Mouse (Mus musculus) NIH3T3 (cell line): ENCODE measurements around the gene Creb3l2.

Source experiments
- DNase-seq: peaks from one replicate; pipeline ENCODE4 v3.0.0-alpha.2; 2012; ENCODE audit warnings: low read depth

Gene Creb3l2

GRCm38 (mm10) chr6:37371341-37371740, 70.6 kb downstream of the Creb3l2 start:
- DNase-seq: peak; percentile 52

DNA sequence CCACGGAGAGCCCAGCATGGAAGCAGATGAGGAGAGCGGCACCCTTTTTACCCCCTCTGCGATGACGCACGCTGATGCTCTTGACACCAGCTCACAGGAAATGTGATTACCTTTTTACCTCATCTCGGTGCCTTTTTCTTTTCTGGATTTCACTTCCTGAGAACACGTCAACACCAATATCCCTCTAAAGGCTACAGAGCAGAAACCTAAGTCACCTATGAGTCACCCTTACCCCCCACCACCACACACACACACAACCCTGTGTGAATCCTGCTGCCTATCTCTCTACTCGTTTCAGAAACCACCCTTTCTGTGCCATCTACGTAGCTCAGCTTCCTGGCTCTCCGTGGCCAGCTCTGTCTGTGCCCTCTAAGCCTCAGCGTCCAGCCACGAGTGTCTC, 71.4 kb downstream of the Creb3l2 start:
- DNase-seq: no peak

DNA sequence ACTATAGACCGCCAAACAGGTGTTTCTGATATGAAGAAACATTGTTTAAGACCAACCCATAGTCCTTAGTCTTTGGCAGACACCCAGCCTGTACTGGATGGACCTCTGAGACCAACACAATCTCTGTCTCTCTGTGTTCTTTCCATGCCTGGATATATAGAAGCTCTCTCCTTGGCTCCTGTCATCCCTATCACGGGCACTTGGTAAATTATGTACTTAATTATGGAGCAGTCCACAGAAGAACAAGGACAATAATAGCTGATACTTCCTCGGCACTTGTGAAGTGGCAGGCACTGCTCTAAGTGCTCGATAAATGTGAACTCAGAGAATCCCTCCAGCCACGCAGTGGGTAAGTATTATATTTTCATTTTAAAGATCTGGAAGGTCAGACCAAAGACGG, 72.2 kb downstream of the Creb3l2 start:
- no peak for DNase-seq

- DNase-seq: no peak
These were observed 73.7 kb downstream of the Creb3l2 start for GRCm38 (mm10) chr6:37368281-37368680.

DNA sequence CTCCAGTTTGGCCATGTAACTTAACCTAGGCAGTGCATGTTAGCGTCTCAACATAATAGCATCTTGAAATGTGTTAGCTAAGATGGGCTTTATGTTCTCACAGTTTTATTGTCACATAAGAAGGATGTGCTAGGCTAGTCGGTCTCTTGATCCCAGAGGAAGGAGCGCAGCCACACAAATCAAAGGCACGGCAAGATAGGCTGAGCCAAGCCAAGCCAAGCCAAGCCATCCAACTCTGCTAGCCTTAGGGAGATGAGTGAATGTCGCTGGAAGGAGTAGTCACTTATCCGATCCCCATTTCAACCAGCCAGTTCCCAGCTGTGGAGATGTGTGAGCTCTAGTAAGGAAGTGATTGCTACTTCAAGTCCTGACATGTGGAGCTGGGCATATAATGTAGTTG, 75.0 kb downstream of the Creb3l2 start:
- DNase-seq: no peak

DNA sequence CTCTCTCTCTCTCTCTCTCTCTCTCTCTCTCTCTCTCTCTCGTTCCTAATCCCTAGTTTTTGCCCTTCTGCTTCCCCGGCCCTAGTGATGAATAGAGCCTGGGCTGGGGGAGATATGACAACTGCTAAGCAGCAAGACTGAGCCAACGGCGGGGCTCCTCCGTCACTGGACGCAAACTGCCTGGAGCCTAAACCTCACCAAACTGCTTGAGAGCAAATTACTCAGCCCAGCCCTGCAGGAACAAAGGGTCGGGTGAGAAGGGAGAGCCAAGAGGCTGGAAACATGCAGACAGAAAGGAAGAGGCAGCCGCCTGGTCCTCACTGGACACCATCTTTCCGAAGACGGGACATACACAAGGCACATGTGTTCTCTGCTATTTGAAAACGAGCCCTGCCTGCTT, 76.8 kb downstream of the Creb3l2 start:
- no peak for DNase-seq

GRCm38 (mm10) chr6:37364361-37364760, 77.6 kb downstream of the Creb3l2 start:
- peak; percentile 39 for DNase-seq

DNA sequence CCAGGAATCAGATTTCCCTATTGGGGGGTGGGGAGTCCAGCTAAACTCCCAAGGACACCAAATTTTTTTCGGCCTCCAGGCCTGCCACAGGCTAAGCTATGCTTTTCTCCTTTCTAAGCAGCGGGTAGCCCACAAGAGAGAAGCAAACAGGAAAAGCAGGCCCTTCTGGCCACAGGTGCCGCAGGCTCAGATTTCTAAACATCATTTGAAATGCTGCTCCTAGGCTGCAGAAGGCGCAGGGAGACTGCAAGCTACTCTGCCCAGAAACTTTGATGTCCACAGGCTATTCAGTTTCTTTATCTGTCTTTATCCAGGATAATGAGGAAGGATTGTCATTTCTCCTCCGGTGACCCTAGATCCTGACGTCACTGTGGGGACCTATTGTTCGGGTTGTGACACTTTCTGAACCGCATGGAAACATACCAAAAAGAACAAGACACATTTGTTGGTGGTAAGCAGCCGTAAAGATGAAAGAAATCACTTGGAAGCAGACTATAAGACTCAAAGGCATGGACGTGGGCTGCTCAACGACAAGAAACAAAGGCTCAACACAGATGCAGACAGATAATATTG, 81.0 kb downstream of the Creb3l2 start:
- DNase-seq: no peak

DNA sequence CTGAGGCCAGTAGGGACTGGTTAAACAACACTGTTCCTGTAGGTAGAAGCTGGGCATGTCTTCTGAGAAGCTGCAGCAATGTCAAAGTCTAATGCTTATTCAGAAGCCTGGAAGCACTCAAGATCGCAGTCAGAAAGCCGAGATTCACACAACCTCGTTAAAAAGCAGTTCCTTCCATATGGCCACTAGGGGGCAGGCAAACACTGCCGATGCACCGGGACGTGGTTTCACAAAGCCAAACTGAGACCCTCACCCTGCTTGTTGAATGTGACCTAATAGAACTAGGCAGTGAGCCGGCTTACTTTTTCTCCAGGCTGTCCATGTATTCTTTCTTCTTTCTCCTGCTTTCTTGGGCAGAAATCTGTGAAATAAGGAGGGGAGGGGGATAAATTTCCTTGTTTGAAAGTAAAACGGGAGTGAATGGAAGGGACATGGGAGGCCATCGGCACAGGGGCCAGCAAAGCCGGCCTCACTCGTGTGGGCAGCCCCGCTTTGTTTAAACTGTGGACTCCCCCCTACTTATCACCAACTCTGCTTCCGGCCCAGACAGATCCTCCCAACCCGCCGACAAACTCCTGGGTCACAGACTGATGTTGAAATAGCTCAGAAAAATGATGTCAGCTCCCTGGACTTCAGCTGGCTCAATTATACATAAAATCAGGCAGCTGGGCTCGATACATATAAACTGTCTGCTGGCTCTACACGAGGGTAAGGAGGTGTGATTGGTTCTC, 87.3 kb downstream of the Creb3l2 start:
- peak; percentile 87 for DNase-seq

DNA sequence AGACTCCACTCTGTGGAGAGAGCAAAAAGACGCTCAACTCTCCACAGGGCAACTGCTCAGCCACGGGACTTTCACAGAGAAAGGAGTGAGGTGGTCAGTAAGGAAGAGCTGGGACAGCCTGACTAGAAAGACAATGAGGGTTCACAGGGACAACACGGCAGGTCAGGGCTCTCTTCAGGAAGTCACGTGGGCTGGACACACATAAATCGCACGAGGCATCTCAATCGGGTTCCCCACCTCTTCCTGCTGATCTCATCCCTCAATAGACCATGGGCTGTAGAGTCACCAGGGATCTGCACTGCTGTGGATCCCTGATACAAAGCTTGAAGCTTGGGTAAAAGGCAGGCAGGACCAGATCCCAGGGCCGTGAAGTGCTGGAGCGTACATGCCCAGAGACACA, 88.3 kb downstream of the Creb3l2 start:
- no peak for DNase-seq

GRCm38 (mm10) chr6:37351731-37352380, 90.1 kb downstream of the Creb3l2 start:
- peak; percentile 84 for DNase-seq

- DNase-seq: no peak
These were observed 91.6 kb downstream of the Creb3l2 start for GRCm38 (mm10) chr6:37350315-37350714.

DNA sequence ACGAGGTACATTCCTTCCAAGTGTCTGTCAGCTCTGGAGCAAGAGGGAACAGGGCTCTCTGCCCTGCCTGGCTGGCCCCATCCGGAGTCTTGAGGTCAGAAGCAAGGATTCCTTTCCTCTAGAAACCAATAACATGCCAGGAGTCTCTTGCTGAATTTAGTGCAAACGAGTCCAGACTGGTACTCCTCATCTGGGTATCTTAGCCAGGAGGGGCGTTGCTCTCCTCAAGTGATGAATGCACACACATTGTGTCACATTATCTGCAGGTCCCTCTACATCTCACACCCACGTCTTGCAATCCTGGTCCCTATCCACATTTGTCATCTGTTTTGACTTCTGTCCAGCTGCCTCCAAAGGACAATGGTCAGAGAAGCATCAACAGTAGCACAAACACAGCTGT, 94.3 kb downstream of the Creb3l2 start:
- DNase-seq: no peak

- DNase-seq: no peak
These were observed 103.9 kb downstream of the Creb3l2 start for GRCm38 (mm10) chr6:37338055-37338454.

DNA sequence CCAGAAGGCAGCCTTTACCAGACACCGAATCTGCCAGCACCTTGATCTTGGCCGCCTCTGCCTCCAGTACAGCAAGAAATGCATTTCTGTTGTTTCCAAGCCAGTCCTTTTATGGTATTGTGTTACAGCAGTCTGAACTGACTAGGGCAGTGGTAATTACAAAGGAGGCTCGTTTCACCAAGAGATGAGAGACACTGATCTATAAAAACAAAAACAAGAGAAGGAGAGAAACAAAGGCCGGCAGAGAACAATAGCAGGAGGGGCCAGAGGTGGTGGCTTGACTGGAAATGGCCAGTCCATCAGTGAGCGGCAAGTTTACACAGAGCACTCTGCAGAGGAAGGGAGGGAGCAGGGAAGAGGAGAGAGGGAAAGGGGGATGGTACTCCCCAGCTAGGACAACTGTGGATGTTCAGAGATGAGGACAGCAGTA, 105.1 kb downstream of the Creb3l2 start:
- DNase-seq: no peak

- DNase-seq: no peak
These were observed 105.6 kb downstream of the Creb3l2 start for GRCm38 (mm10) chr6:37336381-37336780.

- no peak for DNase-seq
These were observed 109.1 kb downstream of the Creb3l2 start for GRCm38 (mm10) chr6:37332846-37333245.

DNA sequence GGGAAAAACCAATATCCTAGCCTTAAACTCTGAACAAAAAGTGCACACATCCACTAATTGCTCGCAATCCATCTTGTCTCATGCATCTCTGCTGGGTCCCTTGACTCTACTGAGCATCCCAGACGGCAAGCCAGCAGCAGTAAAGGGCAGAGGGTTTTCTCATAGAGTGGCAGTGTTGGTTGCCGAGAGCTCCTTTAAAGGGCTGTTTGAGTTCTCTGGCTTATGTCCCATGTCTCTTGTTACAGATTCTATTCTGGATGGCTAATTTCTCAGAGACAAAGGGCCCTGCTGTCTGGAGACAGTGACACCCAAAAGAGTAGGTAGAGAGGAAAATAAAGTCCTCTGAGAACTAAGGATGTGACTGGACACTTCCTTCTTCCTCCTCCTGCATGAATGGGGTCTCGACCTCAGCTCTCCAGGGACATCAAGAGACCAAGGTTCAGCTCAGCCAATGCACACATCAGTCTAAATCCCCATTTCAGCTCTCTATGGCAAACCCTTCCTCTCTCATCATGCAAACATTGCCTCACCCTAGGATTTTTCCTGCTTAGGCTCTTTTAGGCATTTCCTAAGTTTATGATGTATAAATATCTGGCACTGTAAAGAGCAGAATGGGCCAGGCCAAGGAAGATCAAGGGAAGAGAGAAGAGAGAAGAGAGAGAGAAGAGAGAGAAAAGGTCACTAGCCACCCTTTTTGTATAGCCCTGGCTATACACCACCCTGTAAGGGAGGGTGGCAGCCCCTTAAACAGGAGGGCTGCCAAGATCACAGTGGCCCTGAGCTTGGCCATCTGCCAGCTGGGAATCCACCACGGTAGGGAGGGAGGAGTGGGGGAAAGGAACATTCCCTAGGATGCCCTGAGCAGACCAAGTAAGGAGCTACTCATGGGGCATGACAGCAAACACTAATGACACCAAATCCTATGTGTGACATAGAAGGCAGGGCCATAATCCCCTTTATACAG, 111.8 kb downstream of the Creb3l2 start:
- no peak for DNase-seq

GRCm38 (mm10) chr6:37329376-37329775, 112.6 kb downstream of the Creb3l2 start:
- no peak for DNase-seq

- DNase-seq: no peak
These were observed 113.3 kb downstream of the Creb3l2 start for GRCm38 (mm10) chr6:37328671-37329070.

- DNase-seq: peak; percentile 25
These were observed 114.4 kb downstream of the Creb3l2 start for GRCm38 (mm10) chr6:37327519-37327918.

GRCm38 (mm10) chr6:37326603-37326955, 115.4 kb downstream of the Creb3l2 start:
- peak; percentile 67 for DNase-seq
